Mouse (Mus musculus) forebrain, postnatal 0 days (tissue): ENCODE results near the gene Inpp4b. TPM values are rescaled to one million over a fixed set of nuclear protein-coding genes. Genes with fewer than 3 reads are reported as not detected.

ENCODE experiments used
- ATAC-seq: fragments of 200-750 bp; cut with Nextera tagmentation; 2 replicates; pipeline ENCODE4 v1.8.0; 2017; ENCODE audit warnings: mild to moderate bottlenecking, moderate library complexity
- DNase-seq: peaks from one replicate; pipeline ENCODE4 v3.0.0-alpha.2; 2015
- H3K27ac ChIP-seq: fragments of 300-500 bp; sonication (generic); 2 replicates; pipeline ENCODE4 v1.5.1; 2014; ENCODE audit warnings: low read depth, mild to moderate bottlenecking, antibody characterized with exemption, low read length, moderate library complexity, mixed read lengths
- H3K27me3 ChIP-seq: fragments of 300-500 bp; sonication (generic); 2 replicates; pipeline ENCODE4 v1.6.1; 2014; ENCODE audit warnings: mild to moderate bottlenecking, low read length, mixed read lengths; ENCODE audit not compliant: insufficient read depth
- H3K36me3 ChIP-seq: fragments of 300-500 bp; sonication (generic); 2 replicates; pipeline ENCODE4 v1.6.1; 2014; ENCODE audit warnings: mild to moderate bottlenecking, moderate library complexity; ENCODE audit not compliant: insufficient read depth
- H3K4me1 ChIP-seq: fragments of 300-500 bp; sonication (generic); 2 replicates; pipeline ENCODE4 v1.6.1; 2014; ENCODE audit warnings: antibody characterized with exemption; ENCODE audit not compliant: insufficient read depth
- H3K4me2 ChIP-seq: fragments of 300-500 bp; sonication (generic); 2 replicates; pipeline ENCODE4 v1.6.1; 2014; ENCODE audit warnings: low read depth, mild to moderate bottlenecking, moderate library complexity
- H3K4me3 ChIP-seq: fragments of 300-500 bp; sonication (generic); 2 replicates; pipeline ENCODE4 v1.5.1; 2014; ENCODE audit warnings: low read depth, low read length, mixed read lengths
- H3K9ac ChIP-seq: fragments of 300-500 bp; sonication (generic); 2 replicates; pipeline ENCODE4 v1.6.1; 2014; ENCODE audit warnings: mild to moderate bottlenecking
- H3K9me3 ChIP-seq: fragments of 300-500 bp; sonication (generic); 2 replicates; pipeline ENCODE4 v1.6.1; 2016; ENCODE audit warnings: low read length
- CTCF ChIP-seq: sonication (generic); IDR thresholded peaks from 2 replicates; pipeline ENCODE4 v1.5.1; 2016; ENCODE audit warnings: antibody characterized with exemption, control low read depth, low read depth
- WGBS: fragments of 180-500 bp; shearing (Covaris S2); extraction: QIAGEN DNeasy Blood & Tissue Kit; methylation state at CpG from one replicate; pipeline ENCODE4 v1.1.7; 2014; 5-methylcytosine and 5-hydroxymethylcytosine counted together
- polyA plus RNA-seq: library from polyadenylated mRNA; unstranded; fragments of >200 nt; fragmentation: Nextera tagmentation; extraction: Ambion mirVana; gene quantifications from 2 replicates; pipeline ENCODE4 v1.2.1, GENCODE M21; 2015
- total RNA-seq: library from RNA; depleted of rRNA; stranded (reverse); fragments of >200 nt; gene quantifications from 2 replicates; pipeline ENCODE4 v1.2.3, GENCODE M21; 2014

Gene Inpp4b
- total and polyA plus RNA-seq, 2 experiments from 2014 or later, result 6.7 to 10.6 TPM

DNA sequence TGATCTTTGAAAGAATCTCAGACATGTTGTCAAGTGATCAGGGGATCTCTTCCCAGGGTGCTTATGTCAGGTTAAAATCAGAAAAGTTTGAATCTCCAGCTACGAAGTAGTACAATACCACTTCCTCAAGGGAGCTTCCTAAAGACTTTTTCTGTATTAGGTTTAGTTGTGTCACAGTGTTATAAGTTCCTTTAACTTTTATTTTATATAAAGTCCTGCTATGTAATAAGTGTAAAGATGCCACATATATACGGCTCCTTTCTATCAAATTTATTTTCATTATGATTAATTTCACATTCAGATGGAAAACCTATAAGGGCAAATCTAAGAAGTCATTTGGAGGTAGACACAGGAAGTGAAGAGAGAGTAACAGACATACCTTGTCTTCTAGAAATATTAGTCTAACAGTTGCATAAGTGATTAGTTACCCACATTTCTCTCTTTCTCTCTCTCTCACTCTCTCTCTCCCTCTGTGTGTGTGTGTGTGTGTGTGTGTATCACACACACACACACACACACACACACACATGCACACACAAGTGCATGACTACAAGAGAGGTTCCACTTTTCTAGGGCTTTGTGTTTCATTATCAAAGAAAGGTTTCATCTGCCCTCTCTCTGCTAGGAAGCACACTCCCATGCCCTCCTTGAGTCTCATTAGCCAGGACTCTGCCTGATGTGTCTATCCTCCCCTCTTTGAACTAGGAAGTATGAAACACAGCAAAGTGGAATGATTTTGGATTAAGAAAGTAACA is 438.7 kb downstream of the Inpp4b start:
- 94% methylated on average over 2 of the region's 2 CpGs for WGBS
- no peaks in the 10 kb centered on the region for H3K36me3 ChIP-seq
- H3K27me3 ChIP-seq, result no peaks in the 10 kb centered on the region
- TF ChIP-seq CTCF, result no peak
- DNase-seq (no peak), ATAC-seq (no peak)
- H3K4me1 ChIP-seq, result no peaks in the 10 kb centered on the region
- no peak overlapping the region for H3K27ac ChIP-seq
- H3K9ac ChIP-seq, result no peak overlapping the region
- no peak overlapping the region for H3K4me3 ChIP-seq
- no peaks in the 10 kb centered on the region for H3K9me3 ChIP-seq
- H3K4me2 ChIP-seq, result no peak overlapping the region

DNA sequence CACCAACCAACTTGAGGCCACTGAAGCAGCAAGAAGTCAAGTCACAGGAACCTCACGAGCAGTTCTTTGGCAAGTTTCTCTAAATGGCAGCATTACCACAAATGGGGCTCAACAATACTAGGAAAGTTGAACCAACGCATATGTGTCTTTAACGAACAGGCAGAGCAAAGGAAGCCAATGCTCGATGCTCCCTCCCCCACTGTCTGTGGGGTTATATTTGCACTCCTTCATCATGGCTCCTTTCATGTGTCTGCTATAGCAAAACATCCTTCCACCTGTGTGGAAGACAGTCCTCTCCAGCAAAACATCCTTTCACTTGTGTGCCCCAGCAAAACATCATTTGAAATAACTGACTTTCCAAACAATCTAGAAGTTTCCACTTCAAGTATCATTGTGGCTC is 440.4 kb downstream of the Inpp4b start:
- DNase-seq (no peak), ATAC-seq (no peak)
- Histone ChIP-seq H3K9me3 (no peaks in the 10 kb centered on the region), H3K36me3 (no peaks in the 10 kb centered on the region), H3K4me3 (no peak overlapping the region), H3K9ac (no peak overlapping the region), H3K27ac (no peak overlapping the region), H3K4me2 (no peak overlapping the region), H3K4me1 (no peaks in the 10 kb centered on the region), H3K27me3 (no peaks in the 10 kb centered on the region)
- WGBS, result 70% methylated on average over 4 of the region's 4 CpGs
- TF ChIP-seq CTCF, result no peak

DNA sequence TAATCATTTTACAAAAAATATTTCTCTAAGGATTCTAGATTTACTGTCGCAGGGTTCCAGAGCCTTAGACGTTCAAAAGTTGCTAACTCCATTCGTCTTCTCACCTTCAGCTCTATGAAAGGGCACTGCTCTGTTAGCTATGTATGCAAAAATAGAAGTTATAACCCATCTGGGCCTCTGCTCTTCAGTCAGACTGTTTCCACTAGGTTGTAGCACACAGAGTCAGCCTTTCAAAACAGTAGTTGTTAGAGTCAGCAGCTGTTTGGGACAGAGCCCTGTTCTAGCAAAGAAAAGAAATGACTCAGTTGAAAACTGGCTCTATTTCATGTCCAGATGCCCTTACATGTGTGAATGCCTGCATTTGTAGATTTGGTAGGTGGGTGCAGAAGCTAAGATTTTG is 442.4 kb downstream of the Inpp4b start:
- ATAC-seq (no peak), DNase-seq (no peak)
- Histone ChIP-seq H3K27ac (no peak overlapping the region), H3K36me3 (no peaks in the 10 kb centered on the region), H3K4me2 (no peak overlapping the region), H3K9me3 (no peaks in the 10 kb centered on the region), H3K9ac (no peak overlapping the region), H3K4me3 (no peak overlapping the region), H3K4me1 (no peaks in the 10 kb centered on the region), H3K27me3 (no peaks in the 10 kb centered on the region)
- TF ChIP-seq CTCF, result no peak
- 90% methylated on average over 3 of the region's 3 CpGs for WGBS

DNA sequence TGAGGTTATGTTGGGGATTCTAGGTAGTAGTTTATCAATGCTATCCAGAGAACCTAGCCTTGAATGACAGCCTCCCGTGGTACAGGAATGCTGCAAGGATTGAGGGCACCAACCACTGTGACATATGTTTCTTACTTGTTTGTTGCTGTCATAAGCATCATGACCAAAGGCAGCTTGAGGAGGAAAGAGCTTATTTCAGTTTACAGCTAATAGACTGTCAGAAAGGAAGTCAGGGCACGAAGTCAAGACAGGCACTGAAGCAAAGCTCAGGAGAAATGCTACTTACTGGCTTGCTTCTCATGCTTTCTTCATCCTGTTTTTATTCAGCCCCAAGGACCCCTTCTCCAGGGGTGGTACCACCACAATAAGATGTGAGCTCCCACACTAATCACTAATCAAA is 446.1 kb downstream of the Inpp4b start:
- no peak for ATAC-seq
- H3K27me3 ChIP-seq, result no peaks in the 10 kb centered on the region
- no peak overlapping the region for H3K4me3 ChIP-seq
- no peak for DNase-seq
- 85% methylated on average over 2 of the region's 2 CpGs for WGBS
- H3K4me2 ChIP-seq, result no peak overlapping the region
- no peaks in the 10 kb centered on the region for H3K36me3 ChIP-seq
- H3K9me3 ChIP-seq, result no peaks in the 10 kb centered on the region
- TF ChIP-seq CTCF, result no peak
- no peak overlapping the region for H3K9ac ChIP-seq
- H3K27ac ChIP-seq, result no peak overlapping the region
- H3K4me1 ChIP-seq, result no peaks in the 10 kb centered on the region

DNA sequence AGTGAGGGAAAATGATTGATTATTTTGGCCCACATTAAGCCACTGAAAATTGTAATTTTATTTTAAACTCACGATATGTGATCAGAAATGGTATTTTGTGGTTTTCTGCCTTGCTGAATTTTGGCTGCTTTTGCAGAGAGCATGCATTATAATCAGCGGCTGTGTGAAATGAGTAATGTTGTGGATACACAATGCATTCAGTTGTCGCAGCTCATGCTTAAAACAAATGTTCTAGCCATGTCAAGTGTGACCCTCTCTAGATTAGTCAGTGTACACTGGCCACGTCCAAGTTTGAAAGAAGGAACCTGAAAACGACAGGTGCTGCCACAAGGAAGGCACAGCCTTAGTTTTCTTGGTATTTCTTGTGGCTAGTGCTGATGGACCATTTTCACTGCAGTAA is 450.3 kb downstream of the Inpp4b start:
- H3K27me3 ChIP-seq, result no peaks in the 10 kb centered on the region
- no peak for ATAC-seq
- H3K4me3 ChIP-seq, result no peak overlapping the region
- no peak overlapping the region for H3K9ac ChIP-seq
- TF ChIP-seq CTCF, result no peak
- no peak for DNase-seq
- H3K27ac ChIP-seq, result no peak overlapping the region
- H3K4me1 ChIP-seq, result no peaks in the 10 kb centered on the region
- no peak overlapping the region for H3K4me2 ChIP-seq
- no peaks in the 10 kb centered on the region for H3K36me3 ChIP-seq
- 65% methylated on average over 5 of the region's 5 CpGs for WGBS
- H3K9me3 ChIP-seq, result no peaks in the 10 kb centered on the region

DNA sequence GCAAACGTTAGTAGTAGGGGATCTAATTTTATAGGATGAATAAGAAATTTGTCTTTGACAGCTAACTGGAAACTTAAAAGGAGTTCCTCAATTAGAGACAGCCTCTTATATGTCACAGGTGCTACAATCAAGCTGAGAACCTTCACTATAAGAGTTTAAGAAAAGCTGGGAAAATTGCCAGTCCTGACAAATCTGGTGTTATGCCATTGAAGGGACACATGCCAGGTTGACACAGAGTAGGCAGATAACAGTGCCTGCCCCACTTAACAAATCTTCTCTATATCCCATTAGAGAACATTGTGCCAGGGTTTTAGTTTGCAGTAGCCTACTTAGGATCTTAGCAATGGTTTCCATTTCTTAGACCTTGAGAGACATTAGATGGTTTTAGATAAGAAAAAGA is 456.1 kb downstream of the Inpp4b start:
- DNase-seq (no peak), ATAC-seq (no peak)
- no peak overlapping the region for H3K4me2 ChIP-seq
- H3K9me3 ChIP-seq, result no peaks in the 10 kb centered on the region
- no peaks in the 10 kb centered on the region for H3K4me1 ChIP-seq
- no peak overlapping the region for H3K27ac ChIP-seq
- H3K36me3 ChIP-seq, result no peaks in the 10 kb centered on the region
- 38% methylated on average over 1 of the region's 1 CpGs for WGBS
- no peak overlapping the region for H3K4me3 ChIP-seq
- no peaks in the 10 kb centered on the region for H3K27me3 ChIP-seq
- no peak overlapping the region for H3K9ac ChIP-seq
- no peak for TF ChIP-seq CTCF

DNA sequence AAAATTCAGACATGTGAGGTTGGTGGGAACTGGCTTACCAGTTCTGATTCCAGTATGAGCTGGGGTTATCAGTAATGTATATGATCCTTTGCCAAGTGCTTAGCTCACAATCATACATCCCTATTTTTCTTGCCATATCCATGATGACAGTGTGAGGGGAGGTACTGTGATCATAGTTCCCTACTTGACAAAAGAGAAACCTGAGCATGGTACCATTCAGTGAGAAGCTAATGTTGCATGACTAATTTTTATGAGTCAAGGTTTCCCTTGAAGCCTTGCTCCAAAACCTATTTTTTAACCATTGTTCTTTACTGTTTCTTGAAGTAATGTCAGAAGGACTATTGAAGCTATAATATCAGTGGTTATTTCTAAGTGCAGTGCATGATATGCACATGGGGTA is 458.4 kb downstream of the Inpp4b start:
- no peak for TF ChIP-seq CTCF

More for the DNA sequence above, 458.4 kb downstream of the Inpp4b start:
- Histone ChIP-seq H3K36me3 (no peaks in the 10 kb centered on the region), H3K27ac (no peak overlapping the region), H3K4me3 (no peak overlapping the region), H3K9ac (no peak overlapping the region), H3K9me3 (no peaks in the 10 kb centered on the region), H3K27me3 (no peaks in the 10 kb centered on the region), H3K4me2 (no peak overlapping the region), H3K4me1 (no peaks in the 10 kb centered on the region)
- DNase-seq, result no peak
- ATAC-seq, result no peak
